Mouse (Mus musculus): ENCODE data around the gene Fmo4. TPM values are rescaled to one million over a fixed set of nuclear protein-coding genes. Genes with fewer than 3 reads are reported as not detected.
A peak's percentile ranks its signal among the peaks of the same experiment; 100 is the strongest.

Gene Fmo4
- total RNA-seq (2022) = under 1 TPM in 1 of 4 experiments, not detected in 3; 0.52 TPM

DNA sequence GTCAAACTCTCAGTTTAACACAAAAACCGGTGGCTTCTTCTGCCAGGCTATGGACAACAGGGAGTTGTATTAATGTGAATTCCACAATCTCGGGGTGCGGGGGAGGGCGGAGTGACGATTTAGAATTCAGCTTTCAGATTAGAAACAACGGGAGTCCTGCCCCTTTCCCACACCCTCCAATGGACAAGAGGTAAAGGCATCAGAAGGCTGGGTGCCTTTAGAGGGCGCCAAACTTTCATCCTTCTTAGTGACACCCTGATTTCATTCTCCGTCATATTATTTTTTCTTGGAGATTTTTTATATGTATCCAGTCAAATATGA, at the start of gene Fmo4:
Fmo4 (minus strand) TSS at position 137 of the 321 bp plus-strand sequence.
- peak in 1 of 2 experiments; percentile 9 for DNase-seq (ENCODE audit: low spot score in 2 of 2)

DNA sequence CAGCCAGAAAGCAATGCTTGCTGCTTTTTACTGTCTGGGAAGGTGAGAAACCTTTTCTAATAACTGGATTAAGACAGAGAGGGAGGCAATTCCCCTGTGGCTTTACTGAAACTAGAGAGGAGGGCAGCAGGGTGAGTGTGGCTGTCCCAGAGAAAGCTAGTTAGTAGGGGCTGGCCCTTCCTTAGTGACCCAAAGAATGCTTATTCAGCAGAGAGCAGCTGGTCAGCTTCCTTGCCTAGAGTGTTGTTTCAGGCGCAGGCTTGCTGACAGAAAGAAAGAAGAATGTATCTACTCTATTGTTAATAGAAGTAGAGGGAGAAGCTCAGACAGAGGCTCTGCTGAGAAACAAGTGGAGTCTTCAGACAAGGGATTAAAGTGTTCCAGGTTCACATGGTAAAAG, 48.6 kb upstream of the Fmo4 start:
- no peak for DNase-seq (ENCODE audit: low spot score in 2 of 2)

DNA sequence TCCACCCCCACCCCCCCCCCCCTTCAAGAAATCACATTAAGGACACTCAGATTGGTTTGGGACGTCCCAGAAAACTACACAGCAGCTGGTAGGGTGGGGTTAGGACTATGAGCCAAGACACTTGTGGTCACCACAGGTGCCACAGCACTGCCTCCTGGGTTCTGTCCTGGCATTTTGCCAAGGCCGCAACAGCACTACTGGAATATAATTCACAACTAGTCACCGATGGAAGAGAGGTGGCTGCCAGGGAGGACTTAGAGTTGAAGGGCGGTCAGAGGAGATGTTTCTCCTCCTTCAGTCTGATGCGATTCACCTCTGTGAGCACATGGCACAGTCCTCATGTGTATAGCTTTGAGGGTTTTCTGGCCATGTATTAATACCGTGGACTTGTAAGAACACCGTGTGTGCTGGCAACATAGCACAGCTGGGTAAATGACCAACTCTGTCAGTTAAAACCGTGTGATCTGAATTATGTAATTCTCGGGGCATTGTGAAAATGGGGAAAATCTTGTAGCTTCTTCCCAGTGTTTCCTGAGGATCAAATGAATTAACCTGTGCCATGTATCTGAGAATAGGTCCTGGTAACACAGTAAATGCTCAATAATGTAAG, 46.3 kb upstream of the Fmo4 start:
- DNase-seq (ENCODE audit: low spot score in 2 of 2) = no peak

DNA sequence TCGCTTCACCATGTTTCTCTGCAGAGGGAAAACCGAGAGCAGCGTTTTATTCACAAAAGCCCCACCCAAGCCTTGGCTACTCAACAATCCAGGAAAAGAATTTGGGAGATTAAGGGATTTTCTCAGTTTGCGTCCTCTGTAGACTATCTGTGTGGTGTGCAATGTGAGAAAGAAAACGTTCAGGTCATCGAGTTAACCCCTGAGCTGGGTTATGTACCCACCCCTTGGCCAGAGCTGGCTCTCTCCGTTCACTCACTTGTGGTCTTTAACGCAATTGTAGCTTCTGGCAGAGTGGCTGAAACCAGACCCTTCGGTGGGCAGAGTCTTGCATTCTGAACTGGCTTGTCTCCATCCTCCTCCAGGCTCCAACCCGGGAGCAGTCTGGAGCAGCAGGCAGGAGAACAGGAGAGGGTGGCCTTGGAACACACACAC, 45.8 kb upstream of the Fmo4 start:
- no peak for DNase-seq (ENCODE audit: low spot score in 2 of 2)

DNA sequence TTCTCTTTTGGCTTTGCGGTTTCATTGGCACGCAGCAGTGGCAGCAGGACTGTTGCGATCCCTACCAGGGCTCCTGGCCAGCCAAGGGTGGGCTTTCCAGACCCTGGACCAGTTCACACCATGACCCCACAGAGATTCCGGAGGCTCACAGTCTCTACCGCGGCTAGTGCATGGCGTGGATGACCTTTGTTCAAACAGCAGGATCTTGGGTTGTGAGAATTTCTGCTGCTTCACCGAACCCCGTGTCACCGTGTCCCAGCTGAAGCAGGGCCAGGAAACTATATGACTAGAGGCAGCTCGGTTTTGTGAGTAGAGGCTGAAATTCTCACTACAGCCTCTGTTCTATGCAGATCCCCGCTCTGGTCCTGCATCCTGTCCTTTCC, 45.0 kb upstream of the Fmo4 start:
- DNase-seq (ENCODE audit: low spot score in 2 of 2) = no peak

DNA sequence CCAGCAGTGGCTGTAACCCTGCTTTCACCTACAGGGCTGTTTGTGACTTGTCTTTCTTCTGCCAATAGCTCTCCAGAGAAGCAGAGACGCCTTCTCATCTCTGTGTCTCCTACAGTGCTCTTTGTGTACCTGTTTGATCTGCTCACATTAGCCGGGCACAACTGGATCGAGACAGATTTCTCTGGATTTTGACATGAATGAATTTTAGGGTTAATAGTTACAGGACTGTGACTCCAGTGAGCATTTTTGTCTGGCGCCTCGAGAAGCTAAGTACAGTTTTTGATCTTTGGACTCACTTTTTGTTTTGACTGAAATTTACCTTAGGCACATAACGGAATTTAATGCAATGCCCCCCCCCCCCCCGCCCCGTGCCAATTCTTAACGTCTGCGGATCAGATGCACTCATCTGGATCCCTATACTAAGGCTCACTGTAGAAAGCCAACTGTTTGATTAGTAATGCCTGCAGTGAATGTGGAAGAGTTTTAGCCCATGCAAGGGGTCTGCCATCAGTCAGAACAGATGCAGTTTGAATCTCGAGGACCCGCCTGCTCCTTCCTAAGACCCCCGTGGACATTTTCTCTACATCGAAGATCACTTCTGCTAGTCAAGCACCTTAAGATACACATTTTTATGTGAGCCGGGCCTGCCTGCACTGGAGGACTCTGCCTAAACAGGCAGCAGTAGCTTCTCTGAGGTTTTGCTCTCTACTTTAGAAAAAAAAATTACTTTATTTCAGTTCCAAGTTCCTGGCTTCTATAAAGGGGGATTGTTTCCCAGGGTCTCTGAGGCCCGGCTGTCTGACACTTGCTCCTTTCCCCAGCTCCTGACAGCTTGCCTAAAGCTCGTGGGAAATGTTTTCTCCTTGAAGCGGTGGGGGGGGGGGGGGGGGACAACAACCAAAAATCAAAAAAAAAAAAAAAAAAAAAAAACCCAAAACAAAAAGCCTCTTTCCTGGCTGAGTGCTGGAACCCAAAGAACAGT, 44.3 kb upstream of the Fmo4 start:
- no peak for DNase-seq (ENCODE audit: low spot score in 2 of 2)

DNA sequence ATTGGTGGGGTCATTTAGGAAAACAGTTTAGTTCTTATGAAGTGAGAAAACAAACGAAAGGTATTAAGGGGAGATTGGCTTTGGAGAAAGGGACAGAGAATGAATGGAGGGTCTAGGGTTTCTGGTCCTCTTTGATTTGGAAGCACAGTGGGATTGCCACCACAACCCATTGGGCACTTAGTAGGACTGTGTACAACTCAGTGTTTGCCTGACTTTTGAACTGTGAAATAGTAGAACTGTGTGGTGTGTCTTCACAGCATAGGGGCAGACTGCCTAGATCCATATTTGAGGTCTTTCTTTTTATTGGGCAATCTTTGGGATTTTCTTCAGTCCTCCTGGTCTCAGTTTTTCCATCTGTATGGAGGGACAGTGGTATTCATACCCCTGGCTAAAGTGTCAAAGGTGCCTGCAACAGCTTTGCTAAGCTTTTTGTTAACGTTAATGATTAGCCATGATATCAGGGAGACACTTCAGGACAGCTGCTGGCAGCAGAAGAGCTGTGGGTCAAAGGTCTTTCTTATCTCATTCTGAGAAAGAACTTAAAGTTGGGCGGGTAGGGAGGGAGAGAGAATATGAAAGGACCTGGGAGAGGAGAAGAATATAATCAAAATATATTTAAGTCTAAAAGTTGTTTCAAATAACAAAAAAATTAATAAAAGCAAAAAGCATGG, 40.2 kb upstream of the Fmo4 start:
- no peak for DNase-seq (ENCODE audit: low spot score in 2 of 2)

DNA sequence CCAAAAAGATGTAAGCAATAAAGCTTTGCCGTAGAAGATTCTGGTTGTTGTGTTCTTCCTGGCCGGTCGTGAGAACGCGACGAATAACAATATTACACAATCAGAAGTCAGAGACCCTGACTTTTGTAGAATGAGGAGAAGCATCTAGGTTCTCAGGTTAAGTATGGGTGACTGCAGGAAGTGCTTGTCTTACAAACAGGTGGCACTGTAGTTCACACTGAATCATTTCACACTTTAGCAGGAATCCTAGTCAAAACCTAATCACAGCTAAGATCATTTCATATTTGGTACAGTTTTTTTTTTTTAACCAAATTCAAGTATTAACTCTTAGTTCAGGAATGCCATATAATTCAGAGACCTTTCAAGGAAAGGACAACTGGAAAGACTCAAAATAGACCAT, 33.8 kb upstream of the Fmo4 start:
- DNase-seq (ENCODE audit: low spot score in 2 of 2) = no peak

DNA sequence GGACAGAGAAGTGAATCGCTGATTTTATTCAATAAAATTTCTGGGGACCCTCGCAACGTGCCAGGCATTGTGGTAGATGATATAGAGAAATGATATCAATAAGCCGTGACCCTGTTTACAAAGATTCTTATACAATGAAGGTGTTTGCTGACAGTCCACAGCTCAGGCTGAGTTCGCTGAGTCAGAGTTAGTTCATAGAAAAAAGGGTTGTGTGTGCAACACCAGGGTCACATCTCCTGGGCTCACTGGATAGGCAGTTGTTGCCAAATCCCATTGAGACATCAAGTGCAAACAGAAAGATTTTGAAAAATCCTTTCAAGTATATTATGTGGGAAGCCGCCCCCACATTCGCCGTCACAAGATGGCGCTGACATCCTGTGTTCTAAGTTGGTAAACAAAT, 26.4 kb upstream of the Fmo4 start:
- DNase-seq (ENCODE audit: low spot score in 2 of 2) = no peak

DNA sequence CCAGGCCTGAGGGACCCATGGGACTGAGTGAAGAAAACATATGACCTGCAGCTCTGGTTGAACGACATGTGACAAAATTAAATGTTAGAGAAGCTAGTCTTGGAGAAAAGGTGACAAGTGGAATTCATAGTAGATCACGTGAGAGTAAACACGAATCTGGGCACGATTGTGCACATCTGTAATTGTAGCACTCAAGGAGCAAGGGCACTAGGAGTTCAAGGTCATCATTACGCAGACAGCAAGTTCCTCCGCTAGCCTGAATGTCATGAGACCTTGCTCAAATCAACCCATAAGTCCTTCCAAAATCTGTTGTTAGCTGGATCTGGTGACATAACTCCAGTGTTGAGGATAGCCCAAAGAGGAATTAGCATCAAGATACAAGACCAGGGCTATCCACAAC, 25.2 kb upstream of the Fmo4 start:
- no peak for DNase-seq (ENCODE audit: low spot score in 2 of 2)

DNA sequence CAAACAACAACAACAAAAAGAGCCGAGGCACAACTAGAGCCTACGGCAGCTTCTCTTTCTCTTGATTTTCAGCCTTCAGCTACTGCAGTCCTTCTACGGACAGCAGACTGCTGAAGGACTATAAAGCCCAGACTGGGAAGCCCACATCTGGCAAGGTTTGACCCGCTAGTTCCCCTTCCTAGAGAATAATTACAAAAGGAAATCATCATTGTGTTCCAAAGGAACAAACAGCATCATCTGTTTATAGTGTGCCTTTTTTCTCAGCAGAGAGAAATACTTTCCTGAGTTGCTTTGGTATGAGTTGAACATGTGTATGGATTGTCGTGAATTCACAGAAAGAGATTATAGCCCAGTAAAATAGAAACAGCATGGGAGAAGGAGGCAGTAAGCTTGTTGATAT, 20.6 kb upstream of the Fmo4 start:
- DNase-seq (ENCODE audit: low spot score in 2 of 2) = no peak

DNA sequence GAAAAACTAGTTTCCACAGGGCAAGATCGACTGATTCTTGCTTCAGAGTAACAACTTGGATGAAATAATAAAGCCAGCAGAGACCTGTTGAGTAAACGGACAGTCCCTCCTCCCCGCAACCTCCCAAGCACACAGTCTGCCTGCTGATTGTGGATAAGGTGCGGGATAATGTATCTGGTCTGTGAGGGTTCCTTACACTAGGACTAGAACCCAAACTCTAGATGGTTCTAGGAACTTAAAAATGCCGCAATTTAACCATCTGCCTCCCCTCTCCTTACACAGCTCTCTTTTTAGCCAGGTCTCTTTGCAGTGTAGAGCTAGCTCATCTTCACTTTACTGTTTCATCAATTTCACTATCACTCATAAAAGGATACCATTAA, 18.8 kb upstream of the Fmo4 start:
- DNase-seq (ENCODE audit: low spot score in 2 of 2) = no peak

DNA sequence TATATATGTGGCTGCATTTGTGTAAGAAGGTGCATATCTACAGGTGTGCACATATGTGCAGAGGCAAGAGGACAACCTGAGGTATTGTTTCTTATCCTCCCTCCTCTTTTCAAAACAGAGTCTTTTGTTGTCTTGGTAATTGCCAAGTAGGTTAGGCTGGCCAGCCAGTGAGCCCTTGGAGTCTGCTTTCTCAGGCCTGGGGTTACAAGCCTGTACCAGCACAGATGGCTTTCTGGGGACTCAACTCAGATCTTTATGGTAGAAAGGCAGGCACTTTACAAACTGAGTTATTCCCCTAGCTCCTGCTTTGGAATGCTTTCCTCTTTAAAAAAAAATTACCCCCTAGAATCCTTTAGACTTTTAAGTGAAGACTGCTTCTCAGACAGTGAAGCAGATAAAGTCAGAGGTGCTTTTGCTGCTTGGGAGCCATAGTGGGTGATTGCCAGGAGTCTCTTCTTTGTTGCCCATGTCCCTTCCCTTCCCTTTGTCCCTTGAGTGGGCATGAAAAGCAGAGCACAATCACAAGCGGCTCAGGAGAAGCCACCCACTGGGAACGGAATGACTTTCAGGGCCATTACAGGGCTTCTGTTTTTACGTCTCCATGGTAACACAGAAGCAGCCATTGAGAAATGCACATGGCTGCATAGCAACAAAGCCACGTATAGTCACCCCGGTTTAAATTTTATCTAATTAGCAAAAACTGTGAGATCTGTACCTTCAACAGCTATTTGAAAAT, 18.2 kb upstream of the Fmo4 start:
- DNase-seq (ENCODE audit: low spot score in 2 of 2) = no peak

DNA sequence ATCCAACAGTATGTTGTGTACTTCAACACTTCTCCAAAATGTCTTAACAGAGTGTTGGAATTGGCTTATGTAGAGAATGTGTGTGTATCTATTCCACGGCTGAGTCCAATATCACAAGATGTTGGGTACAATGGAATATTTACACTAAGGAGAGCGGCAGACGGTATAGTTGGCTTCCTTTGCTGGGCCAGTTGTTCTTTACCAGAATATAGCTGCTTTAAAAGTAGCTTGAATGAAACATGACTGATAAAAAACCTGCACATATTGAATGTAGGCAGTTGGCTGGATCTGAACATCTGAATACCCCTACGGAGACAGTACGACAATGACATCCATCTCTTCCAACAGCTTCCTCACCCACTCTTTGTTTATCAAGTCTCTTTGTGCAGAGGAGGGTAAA, 5.5 kb upstream of the Fmo4 start:
- peak; percentile 14 to 29 for DNase-seq (ENCODE audit: low spot score in 2 of 2)

DNA sequence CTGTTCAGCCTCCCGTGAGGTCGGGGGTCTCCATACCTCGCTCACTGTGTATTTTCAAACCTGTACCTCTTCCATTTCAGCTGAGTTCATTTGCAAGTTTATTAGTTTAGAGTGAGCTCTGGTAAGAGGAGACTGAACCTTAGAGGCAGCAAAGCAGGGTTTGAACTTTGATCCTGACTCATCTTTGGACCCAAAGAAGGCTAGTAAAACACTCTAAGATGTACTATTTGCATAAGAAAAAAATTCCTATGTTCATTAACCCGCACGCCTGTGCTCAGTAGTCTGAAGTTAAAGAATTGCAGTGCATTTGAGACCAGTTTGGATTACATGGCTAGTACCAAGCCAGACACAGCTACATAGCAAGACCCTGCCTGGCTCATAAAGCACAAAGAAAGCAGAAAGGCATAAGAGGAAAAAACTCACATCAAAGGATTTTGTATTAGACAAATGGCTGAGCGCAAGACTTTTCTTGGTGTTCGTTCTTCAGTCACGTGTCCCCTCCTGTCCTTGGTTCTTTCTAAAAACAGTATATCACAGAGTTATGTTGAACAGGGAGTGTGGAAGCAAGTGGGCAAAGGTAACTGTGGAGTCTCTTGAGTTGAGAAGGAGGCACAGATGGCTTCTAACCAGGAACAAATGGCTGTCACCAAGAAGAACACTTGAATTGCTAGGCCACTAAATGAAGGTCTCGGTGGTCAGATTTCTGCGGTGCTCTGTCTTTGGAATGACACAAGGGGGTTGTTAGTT, 1.8 kb upstream of the Fmo4 start:
- no peak for DNase-seq (ENCODE audit: low spot score in 2 of 2)

DNA sequence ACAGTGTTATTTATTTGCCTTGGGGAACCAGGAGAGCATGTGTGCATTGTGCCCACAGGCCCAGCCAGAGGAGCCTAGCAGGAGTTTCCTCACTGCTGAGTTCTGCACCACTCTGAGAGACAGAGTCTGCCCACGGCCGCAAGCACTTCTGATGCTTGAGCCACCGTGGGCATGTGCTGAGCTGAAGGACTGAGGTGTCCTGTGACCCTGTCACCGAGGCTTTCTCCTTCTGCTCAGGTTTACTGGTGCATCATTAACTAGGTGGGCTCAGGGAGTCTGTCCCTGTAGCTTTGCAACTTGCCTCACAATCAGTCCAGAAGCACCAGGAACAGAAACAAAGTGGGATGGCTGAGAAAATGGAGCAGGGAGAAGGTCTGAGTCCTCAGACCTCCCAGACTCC, 1.2 kb upstream of the Fmo4 start:
- no peak for DNase-seq (ENCODE audit: low spot score in 2 of 2)

DNA sequence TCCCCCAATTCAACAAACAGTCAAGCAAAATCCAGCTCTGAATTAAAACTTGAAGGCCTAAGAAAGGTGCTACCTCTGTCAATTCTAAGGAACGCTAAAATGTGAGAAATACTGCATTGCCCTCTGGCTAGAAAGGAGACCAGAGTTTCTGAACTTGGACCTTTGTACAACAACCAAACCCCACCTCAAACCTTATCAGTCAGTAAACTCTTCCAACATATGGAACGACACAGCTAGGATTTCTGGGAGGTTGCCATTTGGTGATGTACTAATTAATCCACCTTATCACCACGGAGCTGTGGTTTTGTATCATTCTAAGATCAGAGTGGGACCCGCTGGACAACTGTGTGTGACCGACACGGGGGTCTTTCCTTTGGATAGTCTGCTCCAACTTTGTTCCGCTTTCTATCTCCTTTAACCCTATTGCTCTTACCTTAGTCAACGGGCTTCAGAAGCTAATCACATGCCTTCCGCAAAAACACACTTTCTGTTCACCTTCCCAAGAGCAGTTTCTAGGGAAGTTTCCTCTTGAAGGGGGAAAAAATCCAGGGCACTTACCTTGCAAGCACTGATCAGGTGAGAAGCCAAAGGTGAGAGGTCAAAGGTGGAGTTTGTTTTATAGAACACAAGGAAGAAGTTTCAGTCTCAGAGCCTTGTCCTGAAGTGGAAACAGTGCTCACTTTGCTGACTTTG, 483 bp downstream of the Fmo4 start:
- no peak for DNase-seq (ENCODE audit: low spot score in 2 of 2)

DNA sequence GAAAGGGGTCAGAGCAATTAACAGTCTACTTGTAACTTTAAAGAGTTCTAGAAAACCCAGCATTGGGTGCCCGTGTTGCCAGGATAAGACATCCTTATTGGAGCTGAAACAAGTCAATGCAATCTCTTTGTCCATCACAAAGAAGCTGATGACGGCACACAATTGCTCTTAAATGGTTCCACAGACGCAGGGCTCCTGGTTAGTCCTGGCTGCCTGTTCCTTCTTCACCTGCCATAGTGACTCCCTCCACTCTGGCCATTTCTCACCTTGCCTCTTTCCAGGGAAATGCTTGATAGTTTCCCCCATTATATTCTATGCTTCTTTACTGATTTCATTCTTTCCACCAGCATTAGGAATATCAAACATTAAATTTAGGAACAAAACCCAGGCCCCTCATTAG, 5.2 kb downstream of the Fmo4 start:
- no peak for DNase-seq (ENCODE audit: low spot score in 2 of 2)

DNA sequence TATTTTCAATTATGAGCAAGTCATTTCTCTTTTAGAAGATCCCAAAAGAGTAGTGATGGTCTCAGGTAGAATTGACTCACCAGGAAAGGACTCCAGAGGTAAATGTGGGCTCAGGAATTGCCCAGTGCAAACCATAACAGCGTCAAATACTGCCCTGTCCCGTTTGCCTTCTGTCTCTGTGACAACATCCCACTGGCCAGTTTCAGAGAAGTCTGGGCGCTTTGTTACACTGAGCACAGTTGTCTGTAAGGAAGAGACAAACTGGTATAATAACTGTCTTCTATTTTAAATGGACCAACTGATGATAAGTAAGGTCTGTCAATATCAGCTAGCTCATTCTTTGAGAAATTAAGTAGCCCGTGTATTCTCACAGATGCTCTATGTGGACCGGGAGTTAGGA, 6.3 kb downstream of the Fmo4 start:
- DNase-seq (ENCODE audit: low spot score in 2 of 2) = no peak

DNA sequence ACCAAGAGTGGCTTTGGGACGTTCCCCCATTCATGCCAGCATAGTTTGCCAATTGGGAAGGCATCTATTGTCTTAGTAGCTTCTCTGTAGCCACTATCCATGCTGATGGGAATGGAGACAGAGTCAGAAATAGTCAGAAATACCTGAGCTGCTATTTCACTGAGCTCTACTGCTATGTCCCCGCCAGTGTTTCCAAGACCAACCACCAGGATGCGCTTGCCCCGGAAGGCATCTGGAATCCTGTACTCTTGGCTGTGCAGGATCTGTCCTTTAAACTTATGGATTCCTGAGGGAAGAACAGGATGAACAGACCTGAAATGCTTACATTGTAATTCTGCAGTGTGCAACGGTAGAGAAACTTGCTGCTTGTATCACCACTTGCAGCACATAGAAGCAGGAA, 8.8 kb downstream of the Fmo4 start:
- no peak for DNase-seq (ENCODE audit: low spot score in 2 of 2)

DNA sequence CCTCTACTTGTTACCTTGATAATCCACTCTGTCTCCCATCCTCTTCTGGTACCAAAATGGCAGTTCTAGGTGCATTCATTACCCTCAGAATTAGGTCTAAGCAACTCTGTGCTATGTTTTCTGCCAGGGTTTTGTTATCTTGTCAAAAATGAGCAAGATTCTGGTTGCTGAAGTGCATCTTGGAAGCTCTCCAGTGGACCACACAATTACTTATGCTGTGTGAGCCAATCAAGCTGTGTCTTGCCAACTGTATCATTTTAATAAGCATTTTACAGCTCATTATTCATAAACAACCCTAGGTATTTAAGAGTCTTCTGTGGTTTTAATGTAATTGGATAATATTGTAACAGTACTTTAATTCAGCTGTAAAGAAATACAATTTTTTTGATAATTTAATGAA, 17.3 kb downstream of the Fmo4 start:
- DNase-seq (ENCODE audit: low spot score in 2 of 2) = no peak
